Mouse (Mus musculus) heart, adult 11 months (tissue): ENCODE results near the gene Gm28490.
"Not testable (repeated sequence)": the region's sequence is repeated elsewhere in the genome, so short reads cannot be mapped to it uniquely, and the experiment has no call there.

Source experiments
- DNase-seq: peaks from one replicate; pipeline ENCODE4 v3.0.0; 2022

Gm28490 gene

GRCm38 (mm10) chrY:31634656-31635055, at the start of gene Gm28490:
TSS of gene Gm28490 (minus strand) at chrY:31634756.
- DNase-seq: not testable (repeated sequence)
